Mouse (Mus musculus): ENCODE data around the gene Rasa3.

The Rasa3 gene

GRCm38 (mm10) chr8:13649154-13649515 lies 28.3 kb downstream of the Rasa3 start:
- DNase-seq (ENCODE audit: low read depth, low spot score), result no peak

DNA sequence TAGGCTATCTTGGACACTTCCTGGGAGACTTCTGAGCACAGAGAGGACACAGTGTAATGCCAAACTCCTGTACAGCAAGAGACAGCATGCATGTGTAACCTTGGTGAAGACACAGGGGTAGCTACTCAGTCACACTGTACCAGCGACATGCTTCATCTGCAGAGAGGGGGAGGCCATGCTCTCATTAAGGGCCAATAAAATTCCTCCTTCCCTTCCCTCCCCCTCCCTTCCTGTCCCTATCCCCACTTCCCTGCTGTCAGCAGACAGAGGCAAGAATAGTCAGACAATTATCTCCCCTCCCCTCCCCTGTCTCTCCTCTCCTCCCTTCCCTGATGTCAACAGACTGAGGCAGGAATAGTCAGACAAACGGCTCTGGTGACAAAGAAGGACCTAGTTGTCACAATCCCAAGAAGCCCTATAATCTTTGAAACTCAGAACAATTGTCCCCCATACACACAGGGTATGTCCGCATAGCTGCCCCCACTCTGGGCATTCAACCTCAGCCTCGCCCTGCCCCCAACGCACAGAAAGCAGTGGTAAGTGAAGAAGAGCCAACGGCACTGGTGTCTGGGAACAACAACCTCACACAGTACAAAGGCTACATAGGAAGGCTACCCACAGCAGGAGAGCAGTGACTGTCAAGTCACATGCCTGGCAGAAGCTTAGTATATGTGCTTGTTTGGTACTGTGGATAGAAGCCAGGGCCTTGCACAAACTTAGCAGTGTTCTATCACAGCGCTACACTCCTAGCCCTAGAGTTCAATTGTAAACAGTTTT lies 28.8 kb downstream of the Rasa3 start:
- no peak for DNase-seq (ENCODE audit: low read depth, low spot score)

- DNase-seq (ENCODE audit: low read depth, low spot score), result no peak
Observed at GRCm38 (mm10) chr8:13647591-13647990, 29.8 kb downstream of the Rasa3 start.

- DNase-seq (ENCODE audit: low read depth, low spot score), result no peak
Observed at GRCm38 (mm10) chr8:13644932-13645676, 32.3 kb downstream of the Rasa3 start.

GRCm38 (mm10) chr8:13644155-13644554 lies 33.2 kb downstream of the Rasa3 start:
- DNase-seq (ENCODE audit: low read depth, low spot score), result no peak

DNA sequence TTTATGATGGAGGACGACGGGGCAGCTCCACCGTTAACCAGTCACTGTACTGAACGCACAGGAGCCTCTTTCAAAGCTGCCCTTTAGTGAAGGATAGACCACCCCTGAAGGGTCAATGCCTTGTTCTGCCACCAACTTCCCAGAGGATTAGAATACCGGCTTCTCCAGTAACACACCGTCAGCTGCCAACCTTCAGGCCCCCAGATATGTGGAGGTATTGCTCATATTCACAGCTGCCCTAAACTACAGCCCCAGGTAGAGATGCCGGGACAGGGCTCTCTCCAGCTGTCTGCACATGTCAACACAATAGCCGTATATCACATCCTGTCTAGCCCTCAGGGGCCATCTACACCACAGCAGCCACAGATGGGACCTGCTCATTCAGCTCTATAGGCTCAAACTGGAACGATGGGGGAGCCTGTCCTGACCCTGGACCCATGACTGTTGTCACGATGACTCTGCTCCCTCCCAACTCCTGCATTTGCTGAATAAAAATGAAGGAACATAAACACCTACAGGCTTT lies 34.7 kb downstream of the Rasa3 start:
- DNase-seq (ENCODE audit: low read depth, low spot score), result no peak

DNA sequence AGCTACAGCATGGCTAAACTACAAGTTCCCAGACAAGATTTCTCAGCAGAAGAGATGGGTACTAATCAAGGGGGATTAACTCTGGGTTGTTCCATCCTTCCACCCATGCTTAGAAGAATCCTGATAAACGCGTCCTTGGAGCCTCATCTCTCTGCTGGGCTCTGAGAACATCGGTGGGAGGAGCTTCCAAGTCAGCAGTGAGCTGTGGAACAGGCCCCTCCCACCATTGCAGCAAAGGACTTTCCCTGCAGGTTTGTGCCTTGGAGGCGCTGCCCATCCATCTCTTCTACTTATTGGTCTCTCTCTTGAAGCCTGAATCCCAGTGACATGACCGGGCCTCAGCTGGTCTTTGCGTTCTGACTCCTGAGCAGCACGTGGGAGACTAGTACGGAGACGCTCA lies 36.2 kb downstream of the Rasa3 start:
- DNase-seq (ENCODE audit: low read depth, low spot score), result no peak

DNA sequence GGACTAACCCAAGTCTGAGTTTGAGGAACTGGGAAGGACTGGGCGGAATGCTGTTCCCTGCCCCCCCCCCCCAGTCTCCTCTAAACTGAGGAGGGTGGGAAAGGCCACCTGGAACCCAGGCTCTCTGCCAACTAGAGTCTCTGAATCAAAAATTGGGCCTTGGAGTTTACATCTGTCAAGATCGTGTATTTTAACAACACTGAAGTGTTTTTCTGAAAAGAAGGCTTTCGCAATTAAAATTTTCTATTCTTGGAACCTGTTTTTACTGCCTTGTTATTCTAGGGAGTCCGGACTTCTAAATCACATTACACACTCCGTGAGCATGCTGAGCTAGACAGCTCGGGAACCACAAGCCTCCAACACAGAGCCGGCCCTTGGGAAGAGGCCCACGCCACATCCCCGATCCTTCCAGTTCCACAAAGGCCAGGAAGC lies 36.9 kb downstream of the Rasa3 start:
- no peak for DNase-seq (ENCODE audit: low read depth, low spot score)

GRCm38 (mm10) chr8:13633107-13633506 lies 44.3 kb downstream of the Rasa3 start:
- DNase-seq (ENCODE audit: low read depth, low spot score), result no peak

DNA sequence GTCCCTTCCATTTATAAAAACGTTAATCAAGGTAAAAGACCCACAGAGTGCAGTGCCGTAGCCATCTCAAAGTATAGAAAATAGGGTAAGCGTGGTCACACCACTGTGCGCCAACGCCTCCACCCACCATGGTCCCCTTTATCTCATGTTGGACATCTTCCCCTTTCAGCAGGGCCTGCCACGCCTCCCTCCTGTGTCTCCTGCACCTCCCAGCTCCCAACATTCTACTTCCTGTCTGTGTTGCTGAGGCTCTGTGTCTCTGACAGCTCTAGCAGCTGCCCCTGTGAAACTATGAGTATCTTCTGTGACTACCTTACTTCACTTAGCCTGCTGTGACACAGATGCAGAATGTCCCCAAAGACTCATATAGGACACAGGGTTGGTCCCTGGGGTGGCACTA lies 45.1 kb downstream of the Rasa3 start:
- DNase-seq (ENCODE audit: low read depth, low spot score), result no peak

DNA sequence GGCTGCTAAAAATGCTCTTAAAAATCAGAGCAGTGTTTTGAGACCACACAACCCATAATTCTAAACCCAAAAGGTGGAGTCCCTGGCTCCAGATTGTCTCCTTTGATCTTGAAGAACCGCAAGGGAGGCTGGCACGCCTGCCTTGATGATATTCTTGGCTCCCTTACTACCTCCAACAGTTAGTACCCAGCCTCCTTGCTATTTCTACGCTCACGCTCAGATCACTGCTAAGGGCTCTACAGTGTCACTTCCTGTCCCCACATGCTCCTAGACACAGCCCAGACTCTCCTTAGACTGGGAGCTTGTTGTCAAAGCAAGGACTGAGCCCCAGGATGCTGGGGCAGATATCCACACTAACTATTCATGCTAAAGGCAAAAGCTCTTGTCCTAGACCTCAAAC lies 46.6 kb downstream of the Rasa3 start:
- no peak for DNase-seq (ENCODE audit: low read depth, low spot score)

GRCm38 (mm10) chr8:13630171-13630570 lies 47.2 kb downstream of the Rasa3 start:
- no peak for DNase-seq (ENCODE audit: low read depth, low spot score)

DNA sequence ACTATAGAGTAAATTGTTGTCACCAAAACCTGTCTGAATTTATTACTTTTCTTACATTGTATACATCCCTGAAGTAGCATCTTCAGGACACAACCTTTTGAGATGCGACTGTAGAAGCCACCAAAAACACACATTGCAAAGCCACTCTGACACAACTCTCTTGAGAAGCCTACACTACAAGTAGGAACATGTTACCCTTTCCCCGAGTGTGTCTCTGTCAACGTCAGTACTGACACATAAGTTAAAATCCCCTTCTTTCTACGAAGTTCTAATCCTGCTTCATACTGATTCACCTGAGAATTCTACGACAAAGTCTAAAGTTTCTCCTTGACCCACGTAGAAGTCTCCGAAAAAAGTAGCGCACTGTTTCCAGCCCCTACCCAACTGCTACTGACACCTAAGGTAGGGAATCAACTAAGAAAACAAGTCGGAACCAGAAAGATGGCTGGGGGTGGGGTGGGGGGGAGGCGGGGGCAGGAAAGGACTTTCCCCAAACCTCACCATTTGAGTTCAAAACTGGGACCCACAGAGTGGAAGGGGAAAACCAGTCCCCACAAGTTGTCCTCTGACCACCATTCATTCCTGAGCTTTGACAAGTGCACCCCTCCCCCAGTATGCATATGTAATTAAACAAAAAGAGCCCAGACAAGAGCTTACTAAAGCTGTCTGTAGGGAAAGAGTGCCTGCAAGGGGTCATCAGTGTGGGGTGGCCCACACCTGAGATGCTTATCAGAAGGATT lies 47.9 kb downstream of the Rasa3 start:
- DNase-seq (ENCODE audit: low read depth, low spot score), result no peak

DNA sequence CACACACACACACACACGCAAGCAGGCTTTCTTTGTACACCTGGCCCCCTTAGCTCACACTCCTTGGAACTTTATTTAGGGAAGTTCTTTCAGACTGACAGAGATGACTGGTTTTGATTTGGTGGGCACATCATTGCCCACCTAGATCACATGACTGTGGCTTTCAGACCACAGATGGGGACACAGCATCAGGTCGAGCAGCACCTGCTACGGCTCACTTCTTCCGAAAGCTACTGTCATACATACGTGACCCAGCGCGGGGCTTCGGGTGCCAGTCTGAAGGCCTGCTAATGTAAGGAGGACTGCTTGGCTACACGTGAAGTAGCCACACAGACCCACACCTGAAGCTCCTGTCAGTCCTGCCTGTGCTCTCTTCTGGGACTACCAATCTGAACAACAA lies 49.3 kb downstream of the Rasa3 start:
- DNase-seq (ENCODE audit: low read depth, low spot score), result no peak

GRCm38 (mm10) chr8:13627591-13627990 lies 49.8 kb downstream of the Rasa3 start:
- DNase-seq (ENCODE audit: low read depth, low spot score), result no peak

- DNase-seq (ENCODE audit: low read depth, low spot score), result no peak
Observed at GRCm38 (mm10) chr8:13626114-13626513, 51.3 kb downstream of the Rasa3 start.

DNA sequence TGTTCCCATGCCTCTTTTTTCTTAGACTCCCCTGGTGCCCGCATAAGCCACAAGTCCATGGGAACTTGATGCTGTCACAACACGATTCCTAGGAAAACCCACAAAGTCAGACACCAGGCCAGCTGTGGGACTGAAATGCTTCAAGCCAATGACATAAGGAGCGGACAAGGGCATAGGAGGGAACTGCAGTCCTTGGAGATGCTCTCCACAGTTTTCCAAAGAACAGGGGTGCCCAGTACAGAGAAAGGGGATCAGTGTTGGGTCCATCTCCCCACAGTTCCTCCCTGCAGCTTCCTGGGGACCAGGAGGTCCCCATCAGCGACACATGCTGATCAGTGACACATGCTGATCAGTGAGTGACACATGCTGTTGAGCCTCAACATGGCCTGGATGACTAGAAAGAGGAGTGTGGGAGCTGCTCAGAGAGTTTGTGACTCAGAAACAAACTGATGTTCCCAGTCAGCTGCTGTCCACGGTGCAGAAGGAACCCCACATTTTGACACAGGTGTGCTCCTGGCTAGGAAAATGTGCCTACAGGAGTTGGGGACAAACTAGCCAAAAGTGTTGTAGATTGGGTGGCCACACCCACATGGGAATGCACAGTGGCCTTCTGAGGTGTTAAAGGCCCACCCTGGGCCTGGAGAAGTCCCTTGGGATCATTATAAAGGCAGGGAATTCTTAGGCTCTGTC lies 52.0 kb downstream of the Rasa3 start:
- DNase-seq (ENCODE audit: low read depth, low spot score), result no peak

GRCm38 (mm10) chr8:13624863-13625262 lies 52.5 kb downstream of the Rasa3 start:
- no peak for DNase-seq (ENCODE audit: low read depth, low spot score)

DNA sequence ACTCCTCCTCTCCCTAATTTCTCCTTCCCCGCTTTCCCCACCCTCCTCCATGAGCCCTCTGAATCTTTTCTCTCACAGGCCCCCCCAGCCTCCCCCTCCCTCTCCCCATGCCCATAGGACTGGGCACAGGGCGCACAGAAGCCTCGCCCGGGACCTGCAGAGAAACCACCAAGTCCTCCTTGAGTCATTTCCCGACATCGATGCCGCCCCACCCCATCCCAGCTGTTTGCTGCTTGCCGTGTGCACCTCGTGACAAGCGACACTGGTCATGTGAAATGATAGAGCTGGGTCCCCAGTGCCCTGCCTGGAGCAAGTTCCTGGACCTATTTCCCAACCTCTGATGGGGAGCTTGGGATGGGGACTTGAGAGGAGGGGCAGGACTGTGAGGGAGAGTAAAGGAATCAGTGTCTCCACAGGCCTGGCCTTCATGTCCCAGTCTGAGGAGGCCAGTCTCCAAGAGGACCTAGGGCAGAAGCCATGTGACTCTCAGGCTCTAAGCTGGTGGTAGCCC lies 53.4 kb downstream of the Rasa3 start:
- DNase-seq (ENCODE audit: low read depth, low spot score), result no peak

GRCm38 (mm10) chr8:13623038-13623750 lies 54.2 kb downstream of the Rasa3 start:
- DNase-seq (ENCODE audit: low read depth, low spot score), result no peak
